Mouse (Mus musculus) embryonic facial prominence, embryonic 15.5 days (tissue): ENCODE measurements around the gene Negr1. TPM values are rescaled to one million over a fixed set of nuclear protein-coding genes. Genes with fewer than 3 reads are reported as not detected.

Experiments used
- ATAC-seq: fragments of 200-750 bp; cut with Nextera tagmentation; 2 replicates; pipeline ENCODE4 v1.8.0; 2017; ENCODE audit warnings: low read depth, moderate TSS enrichment; ENCODE audit not compliant: insufficient number of reproducible peaks, low FRiP score, low TSS enrichment
- H3K27ac ChIP-seq: fragments of 300-500 bp; sonication (generic); replicated peaks from 2 replicates; pipeline ENCODE4 v1.5.1; 2015; ENCODE audit warnings: mild to moderate bottlenecking, inconsistent platforms
- H3K27me3 ChIP-seq: fragments of 300-500 bp; sonication (generic); 2 replicates; pipeline ENCODE4 v1.6.1; 2015; ENCODE audit warnings: inconsistent platforms
- H3K36me3 ChIP-seq: fragments of 300-500 bp; sonication (generic); 2 replicates; pipeline ENCODE4 v1.6.1; 2015; ENCODE audit warnings: mild to moderate bottlenecking, inconsistent platforms
- H3K4me1 ChIP-seq: fragments of 300-500 bp; sonication (generic); 2 replicates; pipeline ENCODE4 v1.6.1; 2015; ENCODE audit warnings: inconsistent platforms
- H3K4me2 ChIP-seq: fragments of 300-500 bp; sonication (generic); replicated peaks from 2 replicates; pipeline ENCODE4 v1.6.1; 2015; ENCODE audit warnings: mild to moderate bottlenecking, inconsistent platforms
- H3K4me3 ChIP-seq: fragments of 300-500 bp; sonication (generic); replicated peaks from 2 replicates; pipeline ENCODE4 v1.5.1; 2015; ENCODE audit warnings: mild to moderate bottlenecking, inconsistent platforms
- H3K9ac ChIP-seq: fragments of 300-500 bp; sonication (generic); 2 replicates; pipeline ENCODE4 v1.6.1; 2015; ENCODE audit warnings: inconsistent platforms
- H3K9me3 ChIP-seq: fragments of 300-500 bp; sonication (generic); replicated peaks from 2 replicates; pipeline ENCODE4 v1.6.1; 2016; ENCODE audit warnings: inconsistent platforms
- WGBS: fragments of 180-500 bp; shearing (Covaris S2); methylation state at CpG from one replicate; pipeline ENCODE4 v1.1.7; 2015; 5-methylcytosine and 5-hydroxymethylcytosine counted together
- polyA plus RNA-seq: library from polyadenylated mRNA; unstranded; fragments of >200 nt; fragmentation: Nextera tagmentation; extraction: Ambion mirVana; gene quantifications from 2 replicates; pipeline ENCODE4 v1.2.1, GENCODE M21; 2015

Negr1 gene
- polyA plus RNA-seq, 1 experiment from 2014 or later = 6.1 TPM

DNA sequence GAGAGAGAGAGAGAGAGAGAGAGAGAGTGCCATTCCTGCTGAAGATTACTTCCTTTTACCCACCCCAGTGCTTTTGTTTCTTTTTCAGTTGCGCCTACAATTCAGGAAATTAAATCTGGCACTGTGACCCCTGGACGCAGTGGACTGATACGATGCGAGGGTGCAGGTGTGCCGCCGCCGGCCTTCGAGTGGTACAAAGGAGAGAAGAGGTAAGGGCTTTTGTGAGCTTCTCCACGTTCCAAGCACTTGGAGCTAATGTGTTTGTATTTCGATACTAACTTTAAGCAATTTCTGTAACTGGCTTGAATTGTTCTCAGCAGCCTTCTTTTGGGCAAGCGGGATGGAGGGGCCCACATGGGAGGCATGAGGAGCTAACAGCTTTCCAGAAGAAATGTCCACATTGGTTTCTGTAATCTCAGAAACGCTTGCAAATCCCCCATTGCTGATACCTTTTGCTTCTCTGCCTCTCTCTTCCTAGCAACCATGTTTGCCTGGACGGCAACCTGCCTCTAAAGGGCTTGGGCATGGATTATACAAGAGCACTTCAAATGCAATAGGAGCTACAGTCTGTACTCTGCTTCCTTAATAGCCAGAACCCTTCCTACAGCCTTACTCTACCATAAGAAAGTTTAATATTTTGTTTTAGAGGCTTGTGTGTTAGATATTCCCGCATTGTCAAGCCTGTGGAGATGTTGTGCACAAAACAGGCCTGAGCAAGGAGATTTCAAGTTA lies 584.7 kb downstream of the Negr1 start:
- Histone ChIP-seq H3K4me3 (no peak overlapping the region), H3K27ac (no peak overlapping the region), H3K9me3 (no peaks in the 10 kb centered on the region), H3K36me3 (no peaks in the 10 kb centered on the region), H3K4me2 (no peak overlapping the region), H3K4me1 (no peaks in the 10 kb centered on the region), H3K9ac (no peak overlapping the region), H3K27me3 (no peaks in the 10 kb centered on the region)
- ATAC-seq = no peak
- WGBS = 85% methylated on average over 14 of the region's 14 CpGs

- H3K9ac ChIP-seq = no peak overlapping the region
- no peaks in the 10 kb centered on the region for H3K36me3 ChIP-seq
- WGBS = 81% methylated on average over 3 of the region's 3 CpGs
- H3K27me3 ChIP-seq = no peaks in the 10 kb centered on the region
- no peak overlapping the region for H3K4me3 ChIP-seq
- no peak overlapping the region for H3K27ac ChIP-seq
- H3K4me1 ChIP-seq = no peaks in the 10 kb centered on the region
- no peak overlapping the region for H3K4me2 ChIP-seq
- no peaks in the 10 kb centered on the region for H3K9me3 ChIP-seq
- ATAC-seq = no peak
Observed at GRCm38 (mm10) chr3:157154902-157155301, 593.3 kb downstream of the Negr1 start.

DNA sequence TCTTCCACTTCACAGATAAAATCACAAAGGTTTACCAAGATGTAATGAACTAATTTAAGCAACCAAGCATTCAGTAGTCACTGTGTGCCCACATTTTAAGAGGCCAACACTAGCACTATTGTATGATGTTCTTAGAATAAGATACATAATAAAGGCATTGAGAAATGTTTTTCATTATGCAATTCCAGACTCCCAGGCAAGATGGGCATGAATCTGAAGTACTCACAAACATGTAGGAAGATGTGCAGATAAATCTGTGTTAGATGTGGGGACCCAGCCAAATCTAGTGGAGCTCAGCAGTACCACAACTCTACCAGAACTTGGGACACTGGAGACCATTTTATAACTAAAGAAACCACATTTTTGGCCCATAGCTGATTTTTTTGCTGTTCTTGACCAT lies 593.9 kb downstream of the Negr1 start:
- H3K9me3 ChIP-seq = no peaks in the 10 kb centered on the region
- no peak overlapping the region for H3K27ac ChIP-seq
- H3K27me3 ChIP-seq = no peaks in the 10 kb centered on the region
- no peak overlapping the region for H3K4me2 ChIP-seq
- H3K36me3 ChIP-seq = no peaks in the 10 kb centered on the region
- H3K4me3 ChIP-seq = no peak overlapping the region
- no peak overlapping the region for H3K9ac ChIP-seq
- H3K4me1 ChIP-seq = no peaks in the 10 kb centered on the region
- no peak for ATAC-seq

DNA sequence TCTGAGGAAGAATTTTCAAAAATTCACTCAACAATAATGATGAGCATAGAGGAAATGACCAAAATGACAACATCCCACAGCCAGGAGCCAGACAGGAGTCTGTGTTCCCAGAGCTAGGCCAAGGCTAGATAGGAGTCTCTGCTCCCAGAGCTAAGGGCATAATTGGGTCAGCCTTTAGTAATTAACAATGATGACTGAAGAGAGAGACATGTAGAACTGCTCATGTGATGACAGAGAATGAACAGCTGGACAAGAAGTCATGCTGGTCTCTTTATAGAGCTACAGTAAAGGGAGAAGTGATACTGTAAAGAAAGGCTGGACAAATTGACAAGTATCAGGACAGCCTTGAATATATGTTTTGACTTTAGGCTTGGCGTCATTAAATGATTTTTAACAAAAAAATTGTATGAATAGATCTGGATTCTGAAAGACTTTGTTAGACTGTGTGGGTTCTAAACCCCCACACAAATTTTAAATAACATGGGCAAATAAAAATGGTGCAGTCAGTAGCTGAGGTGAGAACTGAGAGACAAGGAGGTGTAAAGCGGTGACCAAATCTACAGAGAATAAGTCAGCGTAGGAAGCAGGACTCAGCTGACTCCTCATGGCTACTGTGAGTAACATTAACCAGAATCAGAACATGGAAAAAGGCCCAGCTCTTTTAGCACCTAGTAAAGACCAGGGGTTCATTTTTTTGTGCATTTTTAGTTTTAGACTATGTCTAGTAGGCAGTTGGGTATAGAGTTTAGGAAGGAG lies 603.4 kb downstream of the Negr1 start:
- no peak for ATAC-seq
- WGBS = 90% methylated on average over 3 of the region's 3 CpGs
- Histone ChIP-seq H3K27ac (no peak overlapping the region), H3K9ac (no peak overlapping the region), H3K27me3 (no peaks in the 10 kb centered on the region), H3K4me3 (no peak overlapping the region), H3K4me2 (no peak overlapping the region), H3K4me1 (no peaks in the 10 kb centered on the region), H3K36me3 (no peaks in the 10 kb centered on the region), H3K9me3 (no peaks in the 10 kb centered on the region)

GRCm38 (mm10) chr3:157181975-157182374 lies 620.4 kb downstream of the Negr1 start:
- no peak for ATAC-seq
- no peaks in the 10 kb centered on the region for H3K9me3 ChIP-seq
- no peak overlapping the region for H3K27ac ChIP-seq
- H3K4me3 ChIP-seq = no peak overlapping the region
- H3K9ac ChIP-seq = no peak overlapping the region
- no peaks in the 10 kb centered on the region for H3K27me3 ChIP-seq
- 77% methylated on average over 2 of the region's 2 CpGs for WGBS
- H3K36me3 ChIP-seq = no peaks in the 10 kb centered on the region
- H3K4me1 ChIP-seq = no peaks in the 10 kb centered on the region
- H3K4me2 ChIP-seq = no peak overlapping the region

- no peaks in the 10 kb centered on the region for H3K9me3 ChIP-seq
- H3K4me1 ChIP-seq = peaks cover 8% of the 10 kb centered on the region; the same call in 1 of the 2 replicates
- ATAC-seq = peak; percentile 39; the same call in 1 of the 2 replicates
- no peak overlapping the region for H3K4me3 ChIP-seq
- 26% methylated on average over 8 of the region's 8 CpGs for WGBS
- no peak overlapping the region for H3K9ac ChIP-seq
- no peak overlapping the region for H3K27ac ChIP-seq
- no peaks in the 10 kb centered on the region for H3K27me3 ChIP-seq
- H3K36me3 ChIP-seq = no peaks in the 10 kb centered on the region
- no peak overlapping the region for H3K4me2 ChIP-seq
Observed at GRCm38 (mm10) chr3:157188939-157189725, 627.5 kb downstream of the Negr1 start.

- H3K9me3 ChIP-seq = no peaks in the 10 kb centered on the region
- no peak overlapping the region for H3K4me3 ChIP-seq
- 70% methylated on average over 4 of the region's 4 CpGs for WGBS
- no peaks in the 10 kb centered on the region for H3K36me3 ChIP-seq
- no peak for ATAC-seq
- H3K9ac ChIP-seq = no peak overlapping the region
- no peak overlapping the region for H3K27ac ChIP-seq
- H3K27me3 ChIP-seq = no peaks in the 10 kb centered on the region
- H3K4me2 ChIP-seq = no peak overlapping the region
- H3K4me1 ChIP-seq = peaks cover 8% of the 10 kb centered on the region; the same call in 1 of the 2 replicates
Observed at GRCm38 (mm10) chr3:157189834-157190233, 628.2 kb downstream of the Negr1 start.

DNA sequence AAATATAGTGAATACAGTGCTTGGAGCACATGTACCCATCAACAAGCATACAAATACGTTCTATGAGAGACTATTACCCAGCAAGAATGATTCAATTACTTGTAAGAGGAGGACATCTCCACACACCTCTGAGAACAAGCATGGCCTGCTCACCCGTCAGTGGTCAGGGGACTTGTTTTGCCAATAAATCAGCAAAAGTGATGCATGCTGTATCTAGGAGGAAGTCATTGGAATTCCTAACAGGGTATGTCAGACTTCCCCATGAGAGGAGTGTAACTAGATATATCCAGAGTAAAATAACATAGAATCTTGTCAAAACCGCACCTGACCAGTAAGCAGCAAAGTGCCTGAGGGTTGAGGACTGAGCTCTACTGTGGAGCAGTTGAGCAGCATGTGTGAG lies 629.0 kb downstream of the Negr1 start:
- no peak overlapping the region for H3K4me2 ChIP-seq
- H3K36me3 ChIP-seq = no peaks in the 10 kb centered on the region
- no peaks in the 10 kb centered on the region for H3K27me3 ChIP-seq
- 51% methylated on average over 3 of the region's 3 CpGs for WGBS
- H3K9me3 ChIP-seq = no peaks in the 10 kb centered on the region
- H3K4me3 ChIP-seq = no peak overlapping the region
- ATAC-seq = no peak
- no peak overlapping the region for H3K9ac ChIP-seq
- H3K27ac ChIP-seq = no peak overlapping the region
- H3K4me1 ChIP-seq = peaks cover 8% of the 10 kb centered on the region; the same call in 1 of the 2 replicates

GRCm38 (mm10) chr3:157192021-157192420 lies 630.4 kb downstream of the Negr1 start:
- Histone ChIP-seq H3K9ac (no peak overlapping the region), H3K4me2 (no peak overlapping the region), H3K9me3 (no peaks in the 10 kb centered on the region), H3K36me3 (no peaks in the 10 kb centered on the region), H3K4me1 (peaks cover 8% of the 10 kb centered on the region; the same call in 1 of the 2 replicates), H3K27ac (no peak overlapping the region), H3K4me3 (no peak overlapping the region), H3K27me3 (no peaks in the 10 kb centered on the region)
- no peak for ATAC-seq
- WGBS = 51% methylated on average over 3 of the region's 3 CpGs

DNA sequence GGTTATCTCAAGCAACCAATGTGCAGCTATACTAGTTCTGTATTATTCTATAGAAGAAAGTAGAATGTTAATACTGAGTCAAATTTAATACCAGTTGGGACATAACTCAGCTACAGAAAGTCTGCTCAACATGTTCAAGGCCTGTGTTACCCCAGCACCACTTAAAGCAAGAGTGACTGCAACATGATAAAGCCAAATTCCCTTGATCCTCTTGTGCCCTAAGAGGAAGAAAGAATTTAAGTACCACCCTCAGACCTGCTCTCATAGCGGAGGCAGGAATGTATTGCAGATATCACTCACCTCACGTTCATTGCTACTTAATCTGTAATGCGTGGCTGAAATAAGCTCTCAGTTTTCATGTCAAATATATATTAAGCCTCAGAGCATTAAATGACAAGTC lies 631.5 kb downstream of the Negr1 start:
- Histone ChIP-seq H3K9me3 (no peaks in the 10 kb centered on the region), H3K27ac (no peak overlapping the region), H3K4me2 (no peak overlapping the region), H3K27me3 (no peaks in the 10 kb centered on the region), H3K4me3 (no peak overlapping the region), H3K4me1 (peaks cover 8% of the 10 kb centered on the region; the same call in 1 of the 2 replicates), H3K36me3 (no peaks in the 10 kb centered on the region), H3K9ac (no peak overlapping the region)
- WGBS = 63% methylated on average over 3 of the region's 3 CpGs
- no peak for ATAC-seq

DNA sequence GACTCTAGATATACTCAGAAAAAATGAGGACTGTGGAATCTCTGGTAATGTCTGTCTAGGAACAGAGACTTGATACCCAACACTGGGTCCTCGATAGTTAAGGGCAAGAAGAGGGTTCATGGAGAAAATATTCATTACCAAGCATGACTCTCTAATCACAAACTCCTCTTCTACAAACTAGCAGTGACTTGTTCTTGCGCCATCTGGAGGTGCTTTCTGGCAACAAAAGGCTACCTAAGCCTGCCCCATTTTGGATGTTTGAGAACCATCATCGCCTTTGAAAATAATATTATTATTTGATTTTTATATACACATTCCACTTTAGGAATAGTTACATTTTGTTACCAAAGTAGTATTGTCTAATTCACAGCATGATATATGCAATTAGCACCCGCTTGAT lies 637.1 kb downstream of the Negr1 start:
- H3K27ac ChIP-seq = no peak overlapping the region
- WGBS = 82% methylated on average over 4 of the region's 4 CpGs

More for the DNA sequence above, 637.1 kb downstream of the Negr1 start:
- no peak overlapping the region for H3K4me3 ChIP-seq
- H3K36me3 ChIP-seq = no peaks in the 10 kb centered on the region
- ATAC-seq = no peak
- H3K4me2 ChIP-seq = no peak overlapping the region
- H3K9me3 ChIP-seq = no peaks in the 10 kb centered on the region
- H3K4me1 ChIP-seq = no peaks in the 10 kb centered on the region
- H3K9ac ChIP-seq = no peak overlapping the region
- no peaks in the 10 kb centered on the region for H3K27me3 ChIP-seq
